Mouse (Mus musculus) lung, embryonic 16.5 days (tissue): ENCODE measurements around the gene Prkar2b. TPM values are rescaled to one million over a fixed set of nuclear protein-coding genes. Genes with fewer than 3 reads are reported as not detected.

ENCODE experiments used
- ATAC-seq: fragments of 200-750 bp; cut with Nextera tagmentation; 2 replicates; pipeline ENCODE4 v1.8.0; 2017; ENCODE audit warnings: low read depth, mild to moderate bottlenecking, moderate library complexity
- H3K27ac ChIP-seq: fragments of 300-500 bp; sonication (generic); 2 replicates; pipeline ENCODE4 v1.5.1; 2014; ENCODE audit warnings: mild to moderate bottlenecking, control low read depth, low read length
- H3K27me3 ChIP-seq: fragments of 300-500 bp; sonication (generic); 2 replicates; pipeline ENCODE4 v1.6.1; 2014; ENCODE audit warnings: low read depth, low read length, mixed read lengths; ENCODE audit not compliant: control insufficient read depth, insufficient read depth
- H3K36me3 ChIP-seq: fragments of 300-500 bp; sonication (generic); 2 replicates; pipeline ENCODE4 v1.6.1; 2014; ENCODE audit warnings: low read length; ENCODE audit not compliant: control insufficient read depth, insufficient read depth
- H3K4me1 ChIP-seq: fragments of 300-500 bp; sonication (generic); replicated peaks from 2 replicates; pipeline ENCODE4 v1.6.1; 2014; ENCODE audit warnings: low read length, mixed read lengths; ENCODE audit not compliant: control insufficient read depth, insufficient read depth
- H3K4me2 ChIP-seq: fragments of 300-500 bp; sonication (generic); 2 replicates; pipeline ENCODE4 v1.6.1; 2014; ENCODE audit warnings: low read depth, low read length, control low read depth
- H3K4me3 ChIP-seq: fragments of 300-500 bp; sonication (generic); 2 replicates; pipeline ENCODE4 v1.5.1; 2014; ENCODE audit warnings: mild to moderate bottlenecking, low read length, control low read depth
- H3K9ac ChIP-seq: fragments of 300-500 bp; sonication (generic); 2 replicates; pipeline ENCODE4 v1.6.1; 2014; ENCODE audit warnings: low read length, control low read depth
- H3K9me3 ChIP-seq: fragments of 300-500 bp; sonication (generic); 2 replicates; pipeline ENCODE4 v1.6.1; 2016; ENCODE audit warnings: low read length; ENCODE audit not compliant: control insufficient read depth
- WGBS: fragments of 180-500 bp; shearing (Covaris S2); extraction: QIAGEN DNeasy Blood & Tissue Kit; methylation state at CpG from one replicate; pipeline ENCODE4 v1.1.7; 2014; 5-methylcytosine and 5-hydroxymethylcytosine counted together
- polyA plus RNA-seq: library from polyadenylated mRNA; unstranded; fragments of >200 nt; fragmentation: Nextera tagmentation; extraction: Ambion mirVana; gene quantifications from 2 replicates; pipeline ENCODE4 v1.2.1, GENCODE M21; 2015

Prkar2b gene
- polyA plus RNA-seq, 1 experiment from 2014 or later, result 18.3 TPM

DNA sequence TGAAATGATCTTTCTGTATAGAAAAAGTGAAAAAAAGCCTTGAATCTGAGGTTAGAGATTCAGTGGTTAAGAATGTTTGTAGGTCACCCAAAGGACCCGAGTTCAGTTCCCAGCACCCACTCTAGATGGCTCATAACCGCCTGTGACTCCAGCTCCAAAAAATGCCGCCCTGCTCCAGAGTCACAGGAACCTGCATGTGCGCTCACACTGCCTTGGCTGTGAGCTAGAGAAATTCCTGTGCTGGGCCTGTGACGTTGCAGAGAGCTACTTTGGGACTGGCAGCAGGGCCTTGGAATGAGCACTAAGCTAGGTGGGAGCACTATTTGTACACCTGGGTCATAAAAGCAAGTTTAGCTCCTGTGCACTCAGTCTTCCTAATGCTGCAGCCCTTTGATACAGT, 144.4 kb downstream of the Prkar2b start:
- H3K9ac ChIP-seq, result no peak overlapping the region
- H3K27me3 ChIP-seq, result no peaks in the 10 kb centered on the region
- no peaks in the 10 kb centered on the region for H3K4me1 ChIP-seq
- no peak overlapping the region for H3K4me3 ChIP-seq
- H3K9me3 ChIP-seq, result no peaks in the 10 kb centered on the region
- H3K27ac ChIP-seq, result no peak overlapping the region
- ATAC-seq, result no peak
- H3K36me3 ChIP-seq, result no peaks in the 10 kb centered on the region
- 96% methylated on average over 5 of the region's 5 CpGs for WGBS
- H3K4me2 ChIP-seq, result no peak overlapping the region

DNA sequence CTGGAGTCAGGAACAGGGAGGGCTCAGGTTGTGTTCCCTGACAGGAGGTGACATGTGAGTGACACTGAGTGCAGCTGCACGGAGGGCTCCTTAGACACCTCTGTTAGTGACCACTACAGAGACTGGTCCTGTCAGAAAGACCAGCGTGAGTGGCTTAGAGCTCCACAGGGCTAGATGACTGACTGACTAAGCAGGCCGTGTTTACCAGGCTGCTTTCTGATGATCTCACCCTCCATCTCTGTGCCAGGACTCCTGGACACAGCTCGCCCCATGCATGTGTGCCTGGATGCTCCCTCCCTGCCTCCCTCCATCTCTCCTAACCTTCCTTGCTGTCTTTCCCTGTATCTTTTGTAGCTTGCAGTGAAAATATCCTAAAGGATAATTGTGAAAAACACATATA, 147.5 kb downstream of the Prkar2b start:
- H3K4me3 ChIP-seq, result no peak overlapping the region
- H3K36me3 ChIP-seq, result no peaks in the 10 kb centered on the region
- no peaks in the 10 kb centered on the region for H3K4me1 ChIP-seq
- no peak overlapping the region for H3K27ac ChIP-seq
- no peaks in the 10 kb centered on the region for H3K27me3 ChIP-seq
- no peak overlapping the region for H3K4me2 ChIP-seq
- no peak overlapping the region for H3K9ac ChIP-seq
- H3K9me3 ChIP-seq, result no peaks in the 10 kb centered on the region
- ATAC-seq, result no peak
- 40% methylated on average over 4 of the region's 4 CpGs for WGBS

DNA sequence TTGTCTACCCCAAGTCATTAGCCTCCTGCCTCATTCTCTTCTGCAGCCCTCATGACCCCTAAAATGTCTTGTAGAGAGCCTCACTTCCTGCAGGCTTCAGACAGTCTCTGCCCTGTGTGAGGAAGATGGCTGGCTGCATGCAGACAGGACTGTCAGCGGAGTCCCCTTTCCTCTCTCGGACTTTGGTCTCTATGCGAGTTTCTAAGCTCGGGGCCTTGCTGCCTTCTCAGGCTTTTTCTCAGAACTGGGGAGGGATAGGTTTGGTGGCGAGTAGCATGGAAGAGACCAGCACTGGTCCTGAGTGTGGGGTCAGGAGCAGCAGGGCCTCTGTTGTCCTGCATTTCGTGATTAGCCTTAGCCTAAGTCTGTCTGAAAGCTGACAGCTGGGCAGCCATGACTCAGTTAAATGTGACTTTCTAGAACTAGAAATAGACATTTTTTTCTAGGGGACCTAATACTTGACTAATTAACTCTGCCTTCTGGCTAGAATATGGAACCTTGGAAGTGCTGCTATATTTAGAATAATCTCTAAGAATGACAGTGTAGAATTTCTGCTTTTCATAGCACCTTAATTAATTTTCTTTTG, 148.0 kb downstream of the Prkar2b start:
- no peak for ATAC-seq
- Histone ChIP-seq H3K9me3 (no peaks in the 10 kb centered on the region), H3K9ac (no peak overlapping the region), H3K4me3 (no peak overlapping the region), H3K36me3 (no peaks in the 10 kb centered on the region), H3K27ac (no peak overlapping the region), H3K4me1 (no peaks in the 10 kb centered on the region), H3K27me3 (no peaks in the 10 kb centered on the region), H3K4me2 (no peak overlapping the region)
- 72% methylated on average over 6 of the region's 6 CpGs for WGBS

Other genes with a start within 250 kb of the Prkar2b start
- 146 and 157 TPM in 2 replicates for gene Hbp1, start 110.8 kb downstream of the Prkar2b start, polyA plus RNA-seq
- 3.2 and 3.8 TPM in 2 replicates for gene Pik3cg, start 147.4 kb upstream of the Prkar2b start, polyA plus RNA-seq